Mouse (Mus musculus): ENCODE data around the gene Chil6. TPM values are rescaled to one million over a fixed set of nuclear protein-coding genes. Genes with fewer than 3 reads are reported as not detected.

Gene Chil6
- not detected for polyA plus RNA-seq (2014; fragmentation: Illumina TruSeq; extraction: RNeasy Lipid Tissue Mini Kit (QIAGEN cat#74804); ENCODE audit: low read depth, low replicate concordance)

GRCm38 (mm10) chr3:106406082-106406481 lies at the start of gene Chil6:
TSS of gene Chil6 (minus strand) at chr3:106406182.

Other genes starting within 250 kb of the Chil6 start
- 2.2 TPM for gene Chil3, start 238.6 kb downstream of the Chil6 start, polyA plus RNA-seq (2014; fragmentation: Illumina TruSeq; extraction: RNeasy Lipid Tissue Mini Kit (QIAGEN cat#74804); ENCODE audit: low read depth, low replicate concordance)
- gene Chil4, start 186.7 kb downstream of the Chil6 start, polyA plus RNA-seq (2014; fragmentation: Illumina TruSeq; extraction: RNeasy Lipid Tissue Mini Kit (QIAGEN cat#74804); ENCODE audit: low read depth, low replicate concordance): 0.97 TPM
- 12.2 TPM for gene Dennd2d, start 76.2 kb upstream of the Chil6 start, polyA plus RNA-seq (2014; fragmentation: Illumina TruSeq; extraction: RNeasy Lipid Tissue Mini Kit (QIAGEN cat#74804); ENCODE audit: low read depth, low replicate concordance)
- 674 TPM for gene Dram2, start 141.6 kb upstream of the Chil6 start, polyA plus RNA-seq (2014; fragmentation: Illumina TruSeq; extraction: RNeasy Lipid Tissue Mini Kit (QIAGEN cat#74804); ENCODE audit: low read depth, low replicate concordance)
- 169 TPM for gene Cept1, start 141.6 kb upstream of the Chil6 start, polyA plus RNA-seq (2014; fragmentation: Illumina TruSeq; extraction: RNeasy Lipid Tissue Mini Kit (QIAGEN cat#74804); ENCODE audit: low read depth, low replicate concordance)

Measured in kidney, adult 10 weeks (tissue).